Mouse (Mus musculus): ENCODE measurements around the gene Gm10203. TPM values are rescaled to one million over a fixed set of nuclear protein-coding genes. Genes with fewer than 3 reads are reported as not detected.

Gm10203 gene
- polyA plus RNA-seq, 1 experiment from 2014 or later, result not detected

DNA sequence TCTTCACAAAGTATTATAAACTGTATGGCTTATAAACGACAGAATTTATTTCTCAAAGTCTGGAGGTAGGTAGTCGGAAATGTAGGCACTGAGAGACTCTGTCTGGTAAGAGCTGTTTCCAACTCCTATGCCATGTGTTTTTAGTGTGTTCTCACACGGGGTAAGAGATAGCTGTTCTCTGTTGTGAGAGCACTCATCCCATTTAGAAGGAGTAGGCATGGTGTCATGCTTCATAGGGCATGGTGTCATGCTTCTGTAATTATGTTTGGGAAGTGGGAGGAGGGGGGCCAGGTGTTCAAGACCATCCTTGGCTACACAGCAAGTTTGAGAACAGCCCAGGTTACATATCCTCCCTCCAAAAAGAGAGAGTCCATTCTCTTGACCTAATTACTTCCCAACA lies 22.4 kb upstream of the Gm10203 start:
- no peaks in the 10 kb centered on the region for H3K4me1 ChIP-seq
- no peak overlapping the region for H3K4me3 ChIP-seq
- ATAC-seq (replicated peaks), result no peak
- no peaks in the 10 kb centered on the region for H3K27me3 ChIP-seq
- H3K9me3 ChIP-seq, result no peaks in the 10 kb centered on the region
- no peaks in the 10 kb centered on the region for H3K36me3 ChIP-seq
- WGBS, result 76% methylated on average over 3 of the region's 3 CpGs
- H3K27ac ChIP-seq (replicated peaks), result no peak overlapping the region
- H3K9ac ChIP-seq (replicated peaks), result no peak overlapping the region
- no peak overlapping the region for H3K4me2 ChIP-seq (replicated peaks)

DNA sequence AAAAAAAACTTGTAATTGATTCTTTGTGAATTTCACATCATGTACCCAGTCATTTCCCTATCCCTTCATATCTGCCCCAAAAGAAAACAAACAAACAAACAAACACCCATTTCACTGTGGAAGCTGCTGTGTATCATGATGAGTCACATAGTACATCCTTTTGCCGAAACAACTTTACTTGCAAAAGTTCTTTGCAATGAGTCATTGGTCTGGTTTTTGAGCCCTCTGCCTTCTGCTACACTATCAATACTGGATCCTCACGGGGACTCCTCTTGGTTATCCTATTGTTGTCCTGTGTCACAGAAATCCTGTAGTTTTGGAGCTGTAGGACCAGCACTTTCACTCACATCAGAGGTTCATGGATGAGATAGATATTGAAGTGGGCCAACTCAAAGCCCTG lies 21.1 kb upstream of the Gm10203 start:
- H3K27ac ChIP-seq (replicated peaks), result no peak overlapping the region
- H3K36me3 ChIP-seq, result no peaks in the 10 kb centered on the region
- no peaks in the 10 kb centered on the region for H3K27me3 ChIP-seq
- ATAC-seq (replicated peaks), result no peak
- no peak overlapping the region for H3K9ac ChIP-seq (replicated peaks)
- H3K4me3 ChIP-seq, result no peak overlapping the region
- 82% methylated on average over 2 of the region's 2 CpGs for WGBS
- no peaks in the 10 kb centered on the region for H3K4me1 ChIP-seq
- H3K4me2 ChIP-seq (replicated peaks), result no peak overlapping the region
- H3K9me3 ChIP-seq, result no peaks in the 10 kb centered on the region

DNA sequence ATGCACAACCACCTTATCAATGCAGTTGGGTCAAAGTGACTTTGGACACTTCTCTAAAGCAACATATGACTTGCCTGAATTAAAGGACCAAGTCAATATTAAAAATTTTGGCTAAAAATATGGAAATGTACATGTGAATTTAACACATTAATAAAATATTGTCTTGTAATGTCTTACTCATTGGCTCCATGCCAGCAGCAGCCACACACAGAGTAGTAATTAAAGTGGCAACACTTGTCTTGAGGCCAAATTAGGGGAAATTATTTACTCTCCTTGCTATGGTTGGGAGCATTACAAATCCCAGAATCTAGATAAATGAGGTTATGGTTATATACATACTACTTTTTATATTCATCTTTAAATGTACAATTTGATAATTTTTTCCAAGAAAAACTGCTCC lies 13.0 kb upstream of the Gm10203 start:
- Histone ChIP-seq H3K4me3 (no peak overlapping the region), H3K36me3 (no peaks in the 10 kb centered on the region), H3K27ac (replicated peaks) (no peak overlapping the region), H3K9me3 (no peaks in the 10 kb centered on the region), H3K27me3 (no peaks in the 10 kb centered on the region), H3K4me2 (replicated peaks) (no peak overlapping the region), H3K4me1 (peaks cover 2% of the 10 kb centered on the region; the same call in 1 of the 2 replicates), H3K9ac (replicated peaks) (no peak overlapping the region)
- no peak for ATAC-seq (replicated peaks)

GRCm38 (mm10) chr6:149118935-149119334 lies 11.0 kb upstream of the Gm10203 start:
- no peaks in the 10 kb centered on the region for H3K36me3 ChIP-seq
- no peaks in the 10 kb centered on the region for H3K9me3 ChIP-seq
- no peak overlapping the region for H3K27ac ChIP-seq (replicated peaks)
- peaks cover 2% of the 10 kb centered on the region; the same call in 1 of the 2 replicates for H3K4me1 ChIP-seq
- no peak for ATAC-seq (replicated peaks)
- H3K9ac ChIP-seq (replicated peaks), result no peak overlapping the region
- WGBS, result 82% methylated on average over 2 of the region's 2 CpGs
- no peaks in the 10 kb centered on the region for H3K27me3 ChIP-seq
- no peak overlapping the region for H3K4me2 ChIP-seq (replicated peaks)
- H3K4me3 ChIP-seq, result no peak overlapping the region

GRCm38 (mm10) chr6:149119853-149120252 lies 10.1 kb upstream of the Gm10203 start:
- Histone ChIP-seq H3K36me3 (no peaks in the 10 kb centered on the region), H3K4me2 (replicated peaks) (no peak overlapping the region), H3K27ac (replicated peaks) (no peak overlapping the region), H3K9me3 (no peaks in the 10 kb centered on the region), H3K27me3 (no peaks in the 10 kb centered on the region), H3K4me1 (peaks cover 2% of the 10 kb centered on the region; the same call in 1 of the 2 replicates), H3K4me3 (no peak overlapping the region), H3K9ac (replicated peaks) (no peak overlapping the region)
- ATAC-seq (replicated peaks), result peak; percentile 69; the same call in 1 of the 2 replicates
- 38% methylated on average over 2 of the region's 2 CpGs for WGBS

- H3K27me3 ChIP-seq, result no peaks in the 10 kb centered on the region
- H3K9me3 ChIP-seq, result no peaks in the 10 kb centered on the region
- no peak for ATAC-seq (replicated peaks)
- no peaks in the 10 kb centered on the region for H3K36me3 ChIP-seq
- H3K27ac ChIP-seq (replicated peaks), result no peak overlapping the region
- no peak overlapping the region for H3K4me3 ChIP-seq
- no peak overlapping the region for H3K9ac ChIP-seq (replicated peaks)
- WGBS, result 88% methylated on average over 3 of the region's 3 CpGs
- no peak overlapping the region for H3K4me2 ChIP-seq (replicated peaks)
- peaks cover 2% of the 10 kb centered on the region; the same call in 1 of the 2 replicates for H3K4me1 ChIP-seq
Observed at GRCm38 (mm10) chr6:149123042-149123441, 6.9 kb upstream of the Gm10203 start.

GRCm38 (mm10) chr6:149126675-149127074 lies 3.3 kb upstream of the Gm10203 start:
- WGBS, result 71% methylated on average over 4 of the region's 4 CpGs
- Histone ChIP-seq H3K9ac (replicated peaks) (no peak overlapping the region), H3K4me1 (no peaks in the 10 kb centered on the region), H3K4me2 (replicated peaks) (no peak overlapping the region), H3K36me3 (no peaks in the 10 kb centered on the region), H3K9me3 (no peaks in the 10 kb centered on the region), H3K27me3 (no peaks in the 10 kb centered on the region), H3K4me3 (no peak overlapping the region), H3K27ac (replicated peaks) (no peak overlapping the region)
- no peak for ATAC-seq (replicated peaks)

DNA sequence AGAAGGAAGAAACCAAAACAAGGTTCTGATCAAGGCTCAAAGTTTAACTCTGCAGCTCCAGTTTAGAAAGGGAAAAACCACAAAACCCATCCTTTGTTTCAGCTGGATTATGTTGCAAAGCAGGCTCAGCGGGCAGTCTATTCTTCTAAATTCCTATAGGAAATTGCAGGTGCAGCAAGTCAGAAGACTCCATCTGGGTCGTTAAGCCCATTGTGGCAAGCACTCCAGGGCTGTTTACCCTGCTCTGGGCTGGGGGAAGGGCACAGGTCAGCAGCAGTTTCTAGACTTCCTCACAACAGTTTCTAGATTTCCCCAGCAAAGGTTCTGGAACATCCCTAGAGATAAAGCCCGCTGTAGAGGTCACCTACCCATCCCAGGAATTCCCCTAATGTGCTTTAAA lies 1.1 kb downstream of the Gm10203 start:
- no peak overlapping the region for H3K4me3 ChIP-seq
- no peaks in the 10 kb centered on the region for H3K4me1 ChIP-seq
- H3K27me3 ChIP-seq, result no peaks in the 10 kb centered on the region
- no peak overlapping the region for H3K27ac ChIP-seq (replicated peaks)
- no peak for ATAC-seq (replicated peaks)
- WGBS, result 4% methylated on average over 3 of the region's 3 CpGs
- no peaks in the 10 kb centered on the region for H3K36me3 ChIP-seq
- no peaks in the 10 kb centered on the region for H3K9me3 ChIP-seq
- H3K9ac ChIP-seq (replicated peaks), result no peak overlapping the region
- no peak overlapping the region for H3K4me2 ChIP-seq (replicated peaks)

- no peaks in the 10 kb centered on the region for H3K4me1 ChIP-seq
- no peak overlapping the region for H3K9ac ChIP-seq (replicated peaks)
- no peaks in the 10 kb centered on the region for H3K9me3 ChIP-seq
- no peaks in the 10 kb centered on the region for H3K36me3 ChIP-seq
- WGBS, result 26% methylated on average over 5 of the region's 5 CpGs
- H3K4me2 ChIP-seq (replicated peaks), result no peak overlapping the region
- peak; percentile 57; the same call in 1 of the 2 replicates for ATAC-seq (replicated peaks)
- H3K27ac ChIP-seq (replicated peaks), result no peak overlapping the region
- H3K27me3 ChIP-seq, result no peaks in the 10 kb centered on the region
- H3K4me3 ChIP-seq, result no peak overlapping the region
Observed at GRCm38 (mm10) chr6:149132311-149133077, 2.5 kb downstream of the Gm10203 start.

- WGBS, result 12% methylated on average over 5 of the region's 5 CpGs
- Histone ChIP-seq H3K36me3 (no peaks in the 10 kb centered on the region), H3K27me3 (no peaks in the 10 kb centered on the region), H3K4me3 (no peak overlapping the region), H3K9ac (replicated peaks) (no peak overlapping the region), H3K4me1 (no peaks in the 10 kb centered on the region), H3K4me2 (replicated peaks) (no peak overlapping the region), H3K9me3 (no peaks in the 10 kb centered on the region), H3K27ac (replicated peaks) (no peak overlapping the region)
- ATAC-seq (replicated peaks), result no peak
Observed at GRCm38 (mm10) chr6:149134391-149135150, 4.6 kb downstream of the Gm10203 start.

GRCm38 (mm10) chr6:149135631-149136030 lies 5.7 kb downstream of the Gm10203 start:
- Histone ChIP-seq H3K4me2 (replicated peaks) (no peak overlapping the region), H3K9me3 (no peaks in the 10 kb centered on the region), H3K27ac (replicated peaks) (no peak overlapping the region), H3K4me1 (no peaks in the 10 kb centered on the region), H3K4me3 (no peak overlapping the region), H3K9ac (replicated peaks) (no peak overlapping the region), H3K36me3 (no peaks in the 10 kb centered on the region), H3K27me3 (no peaks in the 10 kb centered on the region)
- no peak for ATAC-seq (replicated peaks)
- 80% methylated on average over 6 of the region's 6 CpGs for WGBS

GRCm38 (mm10) chr6:149137936-149138335 lies 8.0 kb downstream of the Gm10203 start:
- no peak for ATAC-seq (replicated peaks)
- Histone ChIP-seq H3K27ac (replicated peaks) (no peak overlapping the region), H3K36me3 (no peaks in the 10 kb centered on the region), H3K4me1 (peaks cover 11% of the 10 kb centered on the region), H3K4me3 (no peak overlapping the region), H3K27me3 (no peaks in the 10 kb centered on the region), H3K4me2 (replicated peaks) (no peak overlapping the region), H3K9ac (replicated peaks) (no peak overlapping the region), H3K9me3 (no peaks in the 10 kb centered on the region)
- 83% methylated on average over 2 of the region's 2 CpGs for WGBS
